Mouse (Mus musculus) intestine, embryonic 15.5 days (tissue): ENCODE data around the gene Galnt18. TPM values are rescaled to one million over a fixed set of nuclear protein-coding genes. Genes with fewer than 3 reads are reported as not detected.
A peak's percentile ranks its signal among the peaks of the same experiment; 100 is the strongest.

Source experiments
- ATAC-seq: fragments of 200-750 bp; cut with Nextera tagmentation; 2 replicates; pipeline ENCODE4 v1.8.0; 2017; ENCODE audit warnings: moderate TSS enrichment, moderate library complexity
- H3K27ac ChIP-seq: fragments of 300-500 bp; sonication (generic); 2 replicates; pipeline ENCODE4 v1.5.1; 2015; ENCODE audit warnings: mild to moderate bottlenecking, inconsistent platforms
- H3K27me3 ChIP-seq: fragments of 300-500 bp; sonication (generic); replicated peaks from 2 replicates; pipeline ENCODE4 v1.6.1; 2015; ENCODE audit warnings: inconsistent platforms
- H3K36me3 ChIP-seq: fragments of 300-500 bp; sonication (generic); 2 replicates; pipeline ENCODE4 v1.6.1; 2015; ENCODE audit warnings: inconsistent platforms
- H3K4me1 ChIP-seq: fragments of 300-500 bp; sonication (generic); replicated peaks from 2 replicates; pipeline ENCODE4 v1.6.1; 2015; ENCODE audit warnings: inconsistent platforms
- H3K4me2 ChIP-seq: fragments of 300-500 bp; sonication (generic); replicated peaks from 2 replicates; pipeline ENCODE4 v1.6.1; 2015; ENCODE audit warnings: mild to moderate bottlenecking, inconsistent platforms
- H3K4me3 ChIP-seq: fragments of 300-500 bp; sonication (generic); replicated peaks from 2 replicates; pipeline ENCODE4 v1.5.1; 2015; ENCODE audit warnings: inconsistent platforms
- H3K9ac ChIP-seq: fragments of 300-500 bp; sonication (generic); 2 replicates; pipeline ENCODE4 v1.6.1; 2015; ENCODE audit warnings: inconsistent platforms
- H3K9me3 ChIP-seq: fragments of 300-500 bp; sonication (generic); 2 replicates; pipeline ENCODE4 v1.6.1; 2016; ENCODE audit warnings: inconsistent platforms
- WGBS: fragments of 180-500 bp; shearing (Covaris S2); methylation state at CpG from one replicate; pipeline ENCODE4 v1.1.7; 2015; 5-methylcytosine and 5-hydroxymethylcytosine counted together
- polyA plus RNA-seq: library from polyadenylated mRNA; unstranded; fragments of >200 nt; fragmentation: Nextera tagmentation; extraction: Ambion mirVana; gene quantifications from 2 replicates; pipeline ENCODE4 v1.2.1, GENCODE M21; 2015

Galnt18 gene
- polyA plus RNA-seq = 19.4 and 21.3 TPM in 2 replicates

DNA sequence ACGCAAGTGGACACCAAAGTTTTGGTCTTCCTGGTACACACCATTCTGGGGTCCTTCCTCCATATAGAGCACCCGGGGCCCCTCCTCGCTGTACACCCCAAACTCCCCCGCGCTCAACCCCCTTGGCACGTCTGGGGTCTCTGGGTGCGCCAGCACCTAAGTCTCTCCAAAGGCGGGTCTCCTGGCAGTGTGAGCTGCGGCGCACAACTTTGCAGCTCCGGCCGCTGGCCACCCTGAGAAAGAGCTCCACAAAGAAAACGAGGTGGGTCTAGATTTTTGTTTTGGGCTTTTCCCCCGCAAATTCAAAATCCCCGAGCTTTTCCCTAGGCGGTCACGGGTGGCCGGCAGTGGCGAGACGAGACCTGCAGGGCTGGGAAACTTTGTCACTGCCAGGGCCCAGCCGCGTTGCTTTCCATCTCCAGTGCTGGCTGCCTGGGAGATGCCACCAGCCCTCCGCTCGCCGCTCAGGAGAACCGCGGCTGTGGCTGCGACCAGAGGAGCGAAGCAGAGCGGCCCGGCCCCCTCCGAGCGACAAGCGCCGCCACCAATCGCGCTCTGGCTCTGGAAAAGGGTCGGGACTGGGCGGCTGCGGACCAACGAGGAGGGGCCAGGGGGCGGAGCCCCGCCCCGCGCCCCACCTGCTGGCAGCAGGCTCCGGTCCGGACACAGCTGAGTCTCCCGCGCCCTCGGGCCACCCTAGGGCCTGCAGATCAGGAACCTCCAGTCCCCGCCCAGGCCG is at the start of gene Galnt18:
TSS of gene Galnt18 (minus strand) at position 474 of the 739 bp plus-strand sequence.
- Histone ChIP-seq H3K27ac (peak within 1 kb of the TSS; percentile 37; the same call in 1 of the 2 replicates), H3K4me3 (peak within 1 kb of the TSS; percentile 49), H3K36me3 (no peaks in the 10 kb centered on the region), H3K4me2 (peak within 1 kb of the TSS; percentile 97), H3K27me3 (0 out of 2 replicates have a peak, but pooled peaks cover 6% of the 10 kb centered on the region), H3K4me1 (peaks cover 10% of the 10 kb centered on the region; the same call in 1 of the 2 replicates), H3K9ac (peak within 1 kb of the TSS; percentile 56), H3K9me3 (no peaks in the 10 kb centered on the region)
- ATAC-seq = peak; percentile 99
- under 1% methylated on average over 48 of the region's 52 CpGs for WGBS

DNA sequence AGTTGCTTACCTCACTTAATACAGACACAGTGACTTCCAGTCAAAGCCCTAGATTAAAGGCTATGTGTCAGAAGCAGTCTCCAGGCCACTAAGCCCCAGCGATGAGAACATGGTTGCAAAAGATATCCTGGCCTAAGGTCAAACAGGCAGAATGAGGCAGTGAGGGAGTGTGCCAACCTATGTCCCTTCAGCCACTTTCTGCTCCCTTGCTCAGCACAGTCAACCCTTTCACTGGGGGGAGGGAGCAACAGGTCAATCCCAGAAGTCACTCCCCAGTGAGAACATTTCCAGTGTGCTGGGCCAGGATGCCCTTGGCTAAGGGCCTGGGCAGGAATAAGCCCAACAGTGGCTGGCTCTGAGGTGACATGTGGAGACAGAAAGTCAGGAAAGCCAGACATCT is 47.6 kb upstream of the Galnt18 start:
- no peak overlapping the region for H3K4me3 ChIP-seq
- no peak overlapping the region for H3K27ac ChIP-seq
- no peaks in the 10 kb centered on the region for H3K27me3 ChIP-seq
- H3K4me1 ChIP-seq = no peaks in the 10 kb centered on the region
- H3K9me3 ChIP-seq = no peaks in the 10 kb centered on the region
- no peak overlapping the region for H3K4me2 ChIP-seq
- no peaks in the 10 kb centered on the region for H3K36me3 ChIP-seq
- WGBS = 91% methylated on average over 1 of the region's 1 CpGs
- ATAC-seq = no peak
- H3K9ac ChIP-seq = no peak overlapping the region

DNA sequence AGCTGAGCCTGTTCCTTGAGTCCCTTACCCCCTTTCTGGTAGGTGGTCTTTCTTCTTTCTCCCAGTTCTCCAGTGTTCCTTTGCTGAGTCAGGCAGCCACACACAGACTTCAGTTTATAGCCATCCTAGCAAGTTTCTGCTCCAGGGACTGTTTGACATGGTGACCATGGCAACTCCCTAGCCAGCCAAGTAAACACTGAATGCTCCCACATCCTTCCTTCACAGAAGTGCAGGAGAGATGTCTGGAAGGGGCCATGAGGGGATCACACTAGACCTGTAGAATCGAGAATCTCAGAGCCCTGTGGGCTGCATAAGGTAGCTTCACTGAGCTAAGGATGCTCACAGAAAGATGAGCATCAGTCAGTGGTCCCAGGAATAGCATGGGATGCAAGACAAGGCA is 33.3 kb upstream of the Galnt18 start:
- Histone ChIP-seq H3K4me2 (no peak overlapping the region), H3K36me3 (no peaks in the 10 kb centered on the region), H3K4me3 (no peak overlapping the region), H3K4me1 (0 out of 2 replicates have a peak, but pooled peaks cover 2% of the 10 kb centered on the region), H3K9me3 (no peaks in the 10 kb centered on the region), H3K27me3 (no peaks in the 10 kb centered on the region), H3K9ac (no peak overlapping the region), H3K27ac (no peak overlapping the region)
- no peak for ATAC-seq
- WGBS = 26% methylated on average over 1 of the region's 1 CpGs

- Histone ChIP-seq H3K36me3 (no peaks in the 10 kb centered on the region), H3K4me2 (no peak overlapping the region), H3K4me3 (no peak overlapping the region), H3K9ac (no peak overlapping the region), H3K27ac (no peak overlapping the region), H3K27me3 (no peaks in the 10 kb centered on the region), H3K9me3 (no peaks in the 10 kb centered on the region), H3K4me1 (0 out of 2 replicates have a peak, but pooled peaks cover 2% of the 10 kb centered on the region)
- no peak for ATAC-seq
- 40% methylated on average over 2 of the region's 2 CpGs for WGBS
Measured at GRCm38 (mm10) chr7:111811036-111811435, 31.3 kb upstream of the Galnt18 start.

DNA sequence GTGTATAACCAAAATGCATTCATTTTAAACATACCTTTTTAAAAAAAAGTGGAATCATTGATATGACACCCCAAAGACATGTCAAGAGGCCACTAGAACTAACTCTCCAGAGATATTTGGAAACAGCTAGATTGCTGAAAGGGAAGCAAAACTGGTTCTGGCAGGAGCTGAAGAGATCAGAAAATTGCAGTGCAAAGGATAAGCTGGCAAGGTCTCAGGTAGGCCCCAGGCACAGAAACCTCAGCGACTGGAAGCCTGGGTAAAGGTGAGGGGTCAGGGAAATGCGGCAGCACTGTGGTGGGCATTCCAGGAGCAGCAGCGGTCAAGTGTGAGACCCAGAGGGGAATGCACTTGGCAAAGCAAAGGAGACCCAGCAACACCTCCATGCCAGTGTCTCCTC is 30.0 kb upstream of the Galnt18 start:
- 0 out of 2 replicates have a peak, but pooled peaks cover 2% of the 10 kb centered on the region for H3K4me1 ChIP-seq
- H3K9me3 ChIP-seq = no peaks in the 10 kb centered on the region
- ATAC-seq = no peak
- no peak overlapping the region for H3K4me2 ChIP-seq
- no peaks in the 10 kb centered on the region for H3K27me3 ChIP-seq
- no peak overlapping the region for H3K27ac ChIP-seq
- H3K4me3 ChIP-seq = no peak overlapping the region
- H3K9ac ChIP-seq = no peak overlapping the region
- 46% methylated on average over 3 of the region's 3 CpGs for WGBS
- no peaks in the 10 kb centered on the region for H3K36me3 ChIP-seq

GRCm38 (mm10) chr7:111806083-111806482 is 26.3 kb upstream of the Galnt18 start:
- H3K4me3 ChIP-seq = no peak overlapping the region
- no peaks in the 10 kb centered on the region for H3K36me3 ChIP-seq
- ATAC-seq = no peak
- no peak overlapping the region for H3K4me2 ChIP-seq
- no peak overlapping the region for H3K9ac ChIP-seq
- no peaks in the 10 kb centered on the region for H3K4me1 ChIP-seq
- no peaks in the 10 kb centered on the region for H3K9me3 ChIP-seq
- WGBS = 92% methylated on average over 1 of the region's 1 CpGs
- H3K27ac ChIP-seq = no peak overlapping the region
- H3K27me3 ChIP-seq = no peaks in the 10 kb centered on the region

DNA sequence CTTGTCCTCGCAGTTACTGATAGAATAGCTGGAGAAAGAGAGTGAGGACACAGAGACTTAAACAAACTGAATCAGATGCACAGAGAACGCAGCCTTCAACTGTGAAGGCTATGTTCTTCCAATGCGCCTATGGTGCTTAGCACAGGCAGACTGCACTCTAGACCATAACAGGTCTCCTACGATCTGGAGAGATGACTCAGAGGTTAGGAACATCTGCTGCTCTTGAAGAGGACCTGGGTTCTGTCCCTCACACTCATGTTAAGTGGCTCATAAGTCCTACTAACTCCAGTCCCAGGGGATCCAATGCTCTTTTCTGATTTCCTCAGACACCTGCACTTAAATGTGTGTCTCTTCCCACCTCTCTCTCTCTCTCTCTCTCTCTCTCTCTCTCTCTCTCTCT is 24.9 kb upstream of the Galnt18 start:
- no peak for ATAC-seq
- no peak overlapping the region for H3K4me2 ChIP-seq
- no peaks in the 10 kb centered on the region for H3K9me3 ChIP-seq
- H3K9ac ChIP-seq = no peak overlapping the region
- no peaks in the 10 kb centered on the region for H3K27me3 ChIP-seq
- H3K27ac ChIP-seq = no peak overlapping the region
- H3K36me3 ChIP-seq = no peaks in the 10 kb centered on the region
- WGBS = 89% methylated on average over 4 of the region's 4 CpGs
- H3K4me3 ChIP-seq = no peak overlapping the region
- no peaks in the 10 kb centered on the region for H3K4me1 ChIP-seq

GRCm38 (mm10) chr7:111800785-111801184 is 21.0 kb upstream of the Galnt18 start:
- no peak overlapping the region for H3K4me3 ChIP-seq
- no peak for ATAC-seq
- no peaks in the 10 kb centered on the region for H3K9me3 ChIP-seq
- no peak overlapping the region for H3K9ac ChIP-seq
- H3K27me3 ChIP-seq = no peaks in the 10 kb centered on the region
- 72% methylated on average over 5 of the region's 5 CpGs for WGBS
- no peak overlapping the region for H3K4me2 ChIP-seq
- no peaks in the 10 kb centered on the region for H3K4me1 ChIP-seq
- H3K27ac ChIP-seq = no peak overlapping the region
- H3K36me3 ChIP-seq = no peaks in the 10 kb centered on the region

DNA sequence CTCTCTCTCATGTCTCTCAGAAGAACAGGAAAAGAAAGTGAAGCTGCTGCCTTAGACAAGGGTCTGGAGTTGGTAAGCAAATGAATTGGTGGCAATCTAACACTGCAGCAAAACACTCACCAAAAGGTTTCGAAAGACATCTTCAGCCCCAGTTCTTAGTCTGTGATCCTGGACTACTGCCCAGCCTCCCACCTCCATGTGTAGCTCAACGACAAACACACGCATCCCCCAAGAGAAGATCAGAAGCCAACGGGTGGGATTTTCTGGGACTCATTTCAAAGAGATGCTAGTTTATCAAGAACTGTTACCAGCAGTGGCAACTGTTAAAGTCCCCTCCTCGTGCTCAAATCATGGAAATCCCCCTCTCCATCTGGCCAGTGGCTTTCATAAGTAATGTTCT is 20.3 kb upstream of the Galnt18 start:
- H3K4me1 ChIP-seq = no peaks in the 10 kb centered on the region
- no peaks in the 10 kb centered on the region for H3K36me3 ChIP-seq
- no peak overlapping the region for H3K4me2 ChIP-seq
- 73% methylated on average over 5 of the region's 5 CpGs for WGBS
- no peak overlapping the region for H3K4me3 ChIP-seq
- no peak overlapping the region for H3K27ac ChIP-seq
- no peaks in the 10 kb centered on the region for H3K9me3 ChIP-seq
- H3K27me3 ChIP-seq = no peaks in the 10 kb centered on the region
- no peak overlapping the region for H3K9ac ChIP-seq
- no peak for ATAC-seq

DNA sequence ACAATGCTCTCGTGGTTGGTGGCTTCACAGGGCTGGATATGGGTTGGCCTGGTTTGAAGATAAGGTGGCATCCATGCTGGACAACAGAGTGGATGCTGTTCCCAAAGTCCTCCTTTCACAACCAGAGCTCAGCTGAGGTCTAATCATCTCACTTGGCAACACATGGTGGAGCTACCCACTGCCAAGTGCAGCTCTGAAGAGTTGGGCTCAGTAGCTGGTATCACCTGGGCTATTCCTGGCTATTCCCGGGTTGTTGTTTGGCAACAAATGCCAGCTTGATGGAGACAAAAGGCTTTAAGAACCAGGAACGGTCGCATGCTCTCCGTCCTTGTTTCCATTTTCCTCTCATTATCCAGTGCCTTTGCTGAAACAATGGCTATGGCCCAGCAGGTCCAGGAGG is 19.2 kb upstream of the Galnt18 start:
- H3K4me2 ChIP-seq = no peak overlapping the region
- H3K27me3 ChIP-seq = no peaks in the 10 kb centered on the region
- no peaks in the 10 kb centered on the region for H3K36me3 ChIP-seq
- H3K4me3 ChIP-seq = no peak overlapping the region
- no peak overlapping the region for H3K9ac ChIP-seq
- H3K9me3 ChIP-seq = no peaks in the 10 kb centered on the region
- ATAC-seq = no peak
- no peaks in the 10 kb centered on the region for H3K4me1 ChIP-seq
- 82% methylated on average over 5 of the region's 5 CpGs for WGBS
- H3K27ac ChIP-seq = no peak overlapping the region

DNA sequence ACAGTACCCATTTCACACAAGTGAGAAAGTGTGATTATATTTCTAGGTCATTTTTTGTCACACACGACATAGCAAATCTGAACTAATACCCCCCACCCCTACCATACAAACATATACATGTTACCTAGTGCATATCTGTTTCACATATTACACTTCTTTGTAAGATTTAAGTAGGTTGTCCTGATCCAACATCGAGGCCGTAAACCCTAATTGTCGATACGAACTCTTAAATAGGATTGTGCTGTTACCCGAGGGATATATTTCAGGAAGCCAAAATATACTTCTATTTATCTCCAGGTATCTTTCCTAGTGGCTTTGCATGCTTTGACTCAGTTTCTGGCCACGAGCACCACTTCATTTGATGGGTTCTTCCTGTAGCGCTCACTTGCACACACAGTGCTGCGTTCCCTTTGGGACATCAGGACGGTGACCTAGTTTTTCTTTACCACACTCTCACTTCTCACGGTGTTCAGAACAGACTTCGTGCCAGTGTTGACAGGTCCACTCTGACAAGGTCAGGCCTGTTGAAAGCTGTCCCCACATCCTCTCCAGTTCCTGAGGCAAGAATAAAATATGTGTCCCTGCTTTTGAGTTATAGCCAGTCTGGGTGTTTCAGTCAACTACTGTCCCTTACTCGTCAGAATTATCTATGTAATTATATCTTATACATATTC is 17.7 kb upstream of the Galnt18 start:
- no peaks in the 10 kb centered on the region for H3K4me1 ChIP-seq
- no peak overlapping the region for H3K9ac ChIP-seq
- no peaks in the 10 kb centered on the region for H3K27me3 ChIP-seq
- H3K27ac ChIP-seq = no peak overlapping the region
- no peaks in the 10 kb centered on the region for H3K9me3 ChIP-seq
- WGBS = 87% methylated on average over 13 of the region's 13 CpGs
- H3K4me2 ChIP-seq = no peak overlapping the region
- no peak for ATAC-seq
- H3K4me3 ChIP-seq = no peak overlapping the region
- no peaks in the 10 kb centered on the region for H3K36me3 ChIP-seq

- Histone ChIP-seq H3K36me3 (no peaks in the 10 kb centered on the region), H3K9me3 (no peaks in the 10 kb centered on the region), H3K4me1 (no peaks in the 10 kb centered on the region), H3K9ac (no peak overlapping the region), H3K4me3 (no peak overlapping the region), H3K27ac (no peak overlapping the region), H3K4me2 (no peak overlapping the region), H3K27me3 (no peaks in the 10 kb centered on the region)
- ATAC-seq = no peak
Measured at GRCm38 (mm10) chr7:111795059-111795458, 15.3 kb upstream of the Galnt18 start.

GRCm38 (mm10) chr7:111792154-111792553 is 12.4 kb upstream of the Galnt18 start:
- no peak overlapping the region for H3K9ac ChIP-seq
- no peak overlapping the region for H3K4me3 ChIP-seq
- H3K4me2 ChIP-seq = no peak overlapping the region
- no peak for ATAC-seq
- H3K36me3 ChIP-seq = no peaks in the 10 kb centered on the region
- 79% methylated on average over 3 of the region's 3 CpGs for WGBS
- no peak overlapping the region for H3K27ac ChIP-seq
- H3K27me3 ChIP-seq = no peaks in the 10 kb centered on the region
- H3K4me1 ChIP-seq = no peaks in the 10 kb centered on the region
- H3K9me3 ChIP-seq = no peaks in the 10 kb centered on the region
